13 mouse cellular contexts compared by ENCODE assay signal in the genomic region with DNA sequence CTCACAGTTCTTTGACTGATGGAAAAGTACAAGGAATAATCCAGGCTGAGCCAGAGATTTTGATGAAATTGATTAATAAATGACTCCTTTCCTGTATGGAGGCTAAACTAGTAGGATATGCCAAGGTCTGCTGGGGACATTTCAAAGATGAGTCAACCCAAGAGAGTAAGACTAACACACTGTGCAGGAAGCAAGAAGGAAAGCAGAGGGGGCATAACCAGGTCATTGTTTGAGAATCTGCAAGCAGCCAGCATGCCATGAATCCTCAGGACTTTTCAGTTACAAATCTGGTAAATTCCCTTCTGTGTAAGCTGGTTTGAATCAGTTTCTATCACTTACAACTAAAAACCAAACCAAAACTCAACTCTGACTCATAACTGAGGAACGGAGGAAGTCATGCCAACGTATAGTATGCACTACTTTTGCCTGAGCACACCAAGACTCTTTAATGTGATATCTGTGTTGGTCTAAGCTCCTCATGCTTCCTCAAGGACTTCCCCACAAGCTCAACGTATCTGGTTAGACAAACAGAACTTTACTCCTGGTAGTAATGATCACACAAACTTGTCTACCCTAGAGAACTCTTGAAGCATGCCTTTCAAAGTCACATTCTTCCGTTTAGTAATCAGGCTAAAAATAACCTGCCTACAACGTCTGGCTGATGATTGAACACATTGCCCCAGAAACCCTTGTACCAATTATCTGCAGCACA.
DNase-seq lines count a peak whose midpoint lies in the region; ATAC-seq lines count a peak whose summit lies in the region.
"Had no signal": no experiment of that assay in that cellular context is flagged by ENCODE, and none has a peak within 500 bp of the region (broad histone marks: within the 10 kb centered on the region; RNA-seq: fewer than 3 reads in every experiment).

No protein-coding gene starts in this region.

- H3K27me3 ChIP-seq in kidney, embryonic 14.5 days (ENCODE audit: control insufficient read depth, insufficient read depth, low read length): no peaks in the 10 kb centered on the region
- no peaks in the 10 kb centered on the region for H3K27me3 ChIP-seq in heart, embryonic 16.5 days (ENCODE audit: control insufficient read depth, insufficient read depth, low read length)
- H3K27me3 ChIP-seq: megakaryocyte, embryonic 14.5 days had no signal

- no peak overlapping the region for H3K4me2 ChIP-seq in kidney, embryonic 14.5 days (replicated peaks; ENCODE audit: low read depth, low read length)
- H3K4me2 ChIP-seq in heart, embryonic 16.5 days (ENCODE audit: low read depth, low read length): no peak overlapping the region
- H3K4me2 ChIP-seq: liver, embryonic 11.5 days had no signal

- ATAC-seq in kidney, embryonic 14.5 days (ENCODE audit: low FRiP score, low TSS enrichment): no peak
- ATAC-seq in heart, embryonic 16.5 days (replicated peaks; ENCODE audit: extremely low read depth, insufficient read depth, low FRiP score): peak; percentile 70; the same call in 1 of the 2 replicates
- ATAC-seq: hindbrain, postnatal 0 days had no signal

- intact Hi-C loops in left cerebral cortex, postnatal 4 days (cut with DNase I): no loop called here

- 77% methylated on average over 5 of the region's 5 CpGs for WGBS in kidney, embryonic 14.5 days
- WGBS in heart, embryonic 16.5 days: 29% methylated on average over 5 of the region's 5 CpGs

- DNase-seq in kidney, adult 8-10 months: peak; percentile 49 to 77
- DNase-seq in 416B (ENCODE audit: low read depth) (peak; percentile 5), adipocyte (ENCODE audit: low spot score) (peak; percentile 88)
- no peak for DNase-seq in left cerebral cortex, postnatal 4 days
- DNase-seq in layer of hippocampus, postnatal 36 days: no peak
- DNase-seq: cerebellum, adult 11-12 months; right cerebral cortex, postnatal 4 days; thymus, postnatal 14 days had no signal

- no peaks in the 10 kb centered on the region for H3K36me3 ChIP-seq in kidney, embryonic 14.5 days (ENCODE audit: control insufficient read depth, insufficient read depth, low read length)
- H3K36me3 ChIP-seq in heart, embryonic 16.5 days (ENCODE audit: control insufficient read depth, insufficient read depth): no peaks in the 10 kb centered on the region

- H3K9ac ChIP-seq in kidney, embryonic 14.5 days (ENCODE audit: low read depth, low read length): no peak overlapping the region
- no peak overlapping the region for H3K9ac ChIP-seq in heart, embryonic 16.5 days (ENCODE audit: low read length)

- H3K4me1 ChIP-seq in kidney, embryonic 14.5 days (ENCODE audit: control insufficient read depth, insufficient read depth, low read length): no peaks in the 10 kb centered on the region
- H3K4me1 ChIP-seq in heart, embryonic 16.5 days (ENCODE audit: control insufficient read depth, insufficient read depth, low read length): peaks cover 21% of the 10 kb centered on the region
- H3K4me1 ChIP-seq: megakaryocyte, embryonic 14.5 days had no signal

- H3K4me3 ChIP-seq in kidney, embryonic 14.5 days (ENCODE audit: low read length): no peak overlapping the region
- no peak overlapping the region for H3K4me3 ChIP-seq in heart, embryonic 16.5 days (ENCODE audit: low read length)
- H3K4me3 ChIP-seq: megakaryocyte, embryonic 14.5 days had no signal

- H3K9me3 ChIP-seq in kidney, embryonic 14.5 days (ENCODE audit: control insufficient read depth, low read length): no peaks in the 10 kb centered on the region; the same call in 1 of the 2 replicates
- H3K9me3 ChIP-seq in heart, embryonic 16.5 days (replicated peaks; ENCODE audit: control insufficient read depth, low read length): peaks cover 3% of the 10 kb centered on the region; the same call in 1 of the 2 replicates

- no peak overlapping the region for H3K27ac ChIP-seq in kidney, embryonic 14.5 days (ENCODE audit: low read depth, low read length)
- H3K27ac ChIP-seq in heart, embryonic 16.5 days (ENCODE audit: low read length): peak overlapping the region; percentile 77
- H3K27ac ChIP-seq: hindbrain, postnatal 0 days had no signal

Comparison
In these comparisons a context has a peak if more than half of its experiments do, and no peak if none do; other contexts are left out.
1. DNase-seq: peak in kidney, adult 8-10 months (2 of 2), 416B (single experiment) and adipocyte (single experiment); none in left cerebral cortex, postnatal 4 days (single experiment) and layer of hippocampus, postnatal 36 days (0 of 2).